Mouse (Mus musculus): ENCODE data around the gene Olfr1340.

DNA sequence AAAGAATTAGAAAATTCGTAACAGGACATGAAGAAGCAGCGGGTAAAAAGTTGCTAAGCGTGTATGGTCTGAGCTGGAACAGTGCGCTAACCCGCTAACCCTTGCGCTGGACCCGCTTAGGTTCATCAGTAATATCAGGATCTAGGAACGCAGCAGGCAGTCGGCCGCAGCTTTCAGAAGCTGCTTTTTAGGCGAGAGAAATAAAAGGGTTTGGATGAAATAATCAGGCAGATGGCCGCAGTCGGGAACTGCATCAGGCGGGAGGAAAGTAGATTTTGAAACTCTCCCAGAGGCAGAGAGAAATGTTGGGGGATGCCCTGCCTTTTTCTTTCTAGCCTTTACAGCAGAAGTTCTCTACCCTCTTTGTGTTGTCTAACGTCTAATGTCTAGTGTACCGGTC, 21.9 kb downstream of the Olfr1340 start:
- TF ChIP-seq CTCF (IDR thresholded peaks at IDR 0.05; ENCODE audit: extremely low read depth, insufficient read depth, insufficient read length, insufficient replicate concordance) (no peak), POLR2A (IDR thresholded peaks at IDR 0.05; ENCODE audit: low read depth, low read length) (no peak)

Data from spleen, adult 2 months (tissue).